Mouse (Mus musculus) forebrain, embryonic 11.5 days (tissue): ENCODE results near the gene Sergef. TPM values are rescaled to one million over a fixed set of nuclear protein-coding genes. Genes with fewer than 3 reads are reported as not detected.
A peak's percentile ranks its signal among the peaks of the same experiment; 100 is the strongest.

ENCODE experiments used
- ATAC-seq: fragments of 200-750 bp; cut with Nextera tagmentation; replicated peaks from 2 replicates; pipeline ENCODE4 v1.8.0; 2017; ENCODE audit warnings: moderate TSS enrichment; ENCODE audit not compliant: low FRiP score
- DNase-seq: peaks from one replicate; pipeline ENCODE4 v3.0.0-alpha.2; 2017; ENCODE audit warnings: low spot score
- H3K27ac ChIP-seq: fragments of 300-500 bp; sonication (generic); 2 replicates; pipeline ENCODE4 v1.5.1; 2014; ENCODE audit warnings: low read depth, low read length
- H3K27me3 ChIP-seq: fragments of 300-500 bp; sonication (generic); 2 replicates; pipeline ENCODE4 v1.6.1; 2014; ENCODE audit warnings: mild to moderate bottlenecking, low read length, mixed read lengths; ENCODE audit not compliant: control insufficient read depth, insufficient read depth
- H3K36me3 ChIP-seq: fragments of 300-500 bp; sonication (generic); 2 replicates; pipeline ENCODE4 v1.6.1; 2014; ENCODE audit warnings: mild to moderate bottlenecking, low read length, moderate library complexity, mixed read lengths; ENCODE audit not compliant: control insufficient read depth, insufficient read depth
- H3K4me1 ChIP-seq: fragments of 300-500 bp; sonication (generic); replicated peaks from 2 replicates; pipeline ENCODE4 v1.6.1; 2014; ENCODE audit warnings: low read length, mixed read lengths; ENCODE audit not compliant: control insufficient read depth, insufficient read depth
- H3K4me2 ChIP-seq: fragments of 300-500 bp; sonication (generic); 2 replicates; pipeline ENCODE4 v1.6.1; 2014; ENCODE audit warnings: low read depth, mild to moderate bottlenecking, low read length, moderate library complexity, mixed read lengths; ENCODE audit not compliant: severe bottlenecking
- H3K4me3 ChIP-seq: fragments of 300-500 bp; sonication (generic); 2 replicates; pipeline ENCODE4 v1.5.1; 2014; ENCODE audit warnings: low read depth, low read length
- H3K9ac ChIP-seq: fragments of 300-500 bp; sonication (generic); 2 replicates; pipeline ENCODE4 v1.6.1; 2014; ENCODE audit warnings: low read length
- H3K9me3 ChIP-seq: fragments of 300-500 bp; sonication (generic); 2 replicates; pipeline ENCODE4 v1.6.1; 2016; ENCODE audit warnings: low read length, mixed read lengths; ENCODE audit not compliant: control insufficient read depth
- WGBS: fragments of 180-500 bp; shearing (Covaris S2); extraction: QIAGEN DNeasy Blood & Tissue Kit; methylation state at CpG from one replicate; pipeline ENCODE4 v1.1.7; 2014; 5-methylcytosine and 5-hydroxymethylcytosine counted together
- polyA plus RNA-seq: library from polyadenylated mRNA; unstranded; fragments of >200 nt; fragmentation: Nextera tagmentation; extraction: Ambion mirVana; gene quantifications from 2 replicates; pipeline ENCODE4 v1.2.1, GENCODE M21; 2014

The Sergef gene
- polyA plus RNA-seq, 1 experiment from 2014 or later, result 18.7 TPM

DNA sequence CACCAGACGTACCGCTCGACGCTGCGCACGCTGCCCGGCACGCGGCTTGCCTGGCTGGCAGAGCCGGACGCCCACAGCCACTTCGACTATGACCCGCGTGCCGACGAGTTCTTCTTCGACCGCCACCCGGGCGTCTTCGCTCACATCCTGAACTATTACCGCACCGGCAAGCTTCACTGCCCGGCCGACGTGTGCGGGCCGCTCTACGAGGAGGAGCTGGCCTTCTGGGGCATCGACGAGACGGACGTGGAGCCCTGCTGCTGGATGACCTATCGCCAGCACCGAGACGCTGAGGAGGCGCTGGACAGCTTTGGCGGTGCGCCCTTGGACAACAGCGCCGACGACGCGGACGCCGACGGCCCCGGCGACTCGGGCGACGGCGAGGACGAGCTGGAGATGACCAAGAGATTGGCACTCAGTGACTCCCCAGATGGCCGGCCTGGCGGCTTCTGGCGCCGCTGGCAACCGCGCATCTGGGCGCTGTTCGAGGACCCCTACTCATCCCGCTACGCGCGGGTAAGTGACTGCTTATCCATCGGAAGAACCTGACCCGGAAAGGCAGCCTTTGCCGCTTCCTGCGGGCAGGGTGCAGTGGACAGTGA, 241.8 kb downstream of the Sergef start:
- Histone ChIP-seq H3K9ac (no peak overlapping the region), H3K4me2 (peak overlapping the region; percentile 88; the same call in 1 of the 2 replicates), H3K9me3 (no peaks in the 10 kb centered on the region), H3K4me1 (peaks cover 10% of the 10 kb centered on the region), H3K4me3 (peak overlapping the region; percentile 52), H3K27me3 (peaks cover 55% of the 10 kb centered on the region), H3K36me3 (no peaks in the 10 kb centered on the region), H3K27ac (no peak overlapping the region)
- peak; percentile 58 for DNase-seq
- ATAC-seq, result no peak
- WGBS, result 10% methylated on average over 70 of the region's 70 CpGs

DNA sequence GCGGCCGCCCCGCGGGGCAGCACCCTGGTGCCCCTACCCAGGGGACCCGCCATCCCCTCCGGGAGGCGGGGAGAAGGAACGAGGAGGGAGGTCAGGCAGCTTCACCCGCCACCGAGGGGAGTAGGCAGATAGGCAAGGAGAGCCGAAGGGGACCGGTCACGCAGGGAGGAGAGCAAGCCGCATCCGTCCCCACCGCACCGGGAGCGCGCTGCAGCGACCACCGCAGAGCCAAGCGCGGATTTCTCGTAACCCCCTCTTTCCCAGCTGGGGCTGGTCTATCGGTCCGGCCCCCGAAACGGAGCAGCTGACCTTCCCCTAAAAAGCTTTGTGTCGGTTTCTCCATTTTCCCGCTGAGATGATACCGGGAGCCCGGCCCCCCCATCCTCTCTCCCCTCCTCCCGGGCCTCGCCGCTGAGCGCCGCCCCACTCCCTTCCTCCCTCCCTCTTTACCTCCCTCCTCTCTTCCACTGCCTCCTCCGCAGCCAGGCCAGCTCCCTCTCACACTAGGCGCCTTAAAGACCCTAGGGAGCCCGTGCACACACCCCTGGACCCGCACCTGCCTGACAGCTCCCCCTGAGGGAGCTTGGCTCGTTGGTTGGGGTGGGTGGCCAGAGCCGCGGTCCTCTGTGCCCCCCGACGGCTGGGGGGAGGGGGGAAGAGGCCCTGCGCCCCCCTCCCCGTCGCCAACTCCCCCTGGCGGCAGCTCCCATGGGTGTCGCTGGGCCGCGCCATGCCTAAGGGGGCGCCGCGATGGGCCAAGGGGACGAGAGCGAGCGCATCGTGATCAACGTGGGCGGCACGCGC, 242.5 kb downstream of the Sergef start:
- H3K27ac ChIP-seq, result no peak overlapping the region
- DNase-seq (peak; percentile 72), ATAC-seq (no peak; the same call in 1 of the 2 replicates)
- H3K9ac ChIP-seq, result peak overlapping the region; percentile 40
- no peaks in the 10 kb centered on the region for H3K36me3 ChIP-seq
- peaks cover 10% of the 10 kb centered on the region for H3K4me1 ChIP-seq
- WGBS, result 1% methylated on average over 60 of the region's 64 CpGs
- H3K4me3 ChIP-seq, result peak overlapping the region; percentile 52
- H3K9me3 ChIP-seq, result no peaks in the 10 kb centered on the region
- H3K4me2 ChIP-seq, result peak overlapping the region; percentile 88
- peaks cover 55% of the 10 kb centered on the region for H3K27me3 ChIP-seq

DNA sequence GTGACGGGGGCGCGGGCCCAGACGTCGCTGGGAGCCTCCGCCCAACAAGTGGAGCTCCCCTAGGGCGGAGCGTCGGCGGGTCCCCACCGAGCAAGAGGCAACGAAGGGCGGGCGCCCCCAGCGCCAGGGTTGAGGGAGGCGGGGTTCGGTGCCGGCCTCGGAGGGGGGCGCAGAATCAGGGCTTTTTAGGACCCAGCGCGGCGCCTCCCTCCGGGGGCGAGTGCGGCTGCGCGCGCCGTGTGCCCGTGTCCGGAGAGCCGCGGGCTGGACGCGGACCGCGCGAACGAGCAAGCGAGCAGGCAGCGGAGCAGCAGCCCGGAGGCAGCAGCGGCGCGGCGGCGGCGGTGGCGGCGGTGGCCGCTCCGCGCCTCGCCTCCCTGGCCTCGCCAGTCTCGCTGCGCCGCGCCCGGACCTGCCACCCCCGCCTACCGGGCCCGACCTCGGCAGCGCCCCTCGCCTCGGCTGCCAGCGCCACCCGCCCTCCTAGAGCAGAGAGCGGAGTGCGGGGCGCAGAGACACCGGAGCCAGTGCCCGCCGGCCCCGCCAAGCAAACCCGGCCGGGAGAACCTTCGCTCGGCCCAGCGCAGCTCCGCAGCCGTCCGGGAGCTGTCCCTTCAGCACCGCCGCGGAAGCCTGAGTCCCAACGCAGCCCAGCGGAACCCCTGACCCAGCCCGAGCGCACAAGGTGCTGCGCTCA, 243.2 kb downstream of the Sergef start, which contains the start of gene Kcnc1:
TSS of gene Kcnc1 (plus strand) at position 267 of the 697 bp plus-strand sequence.
- under 1% methylated on average over 69 of the region's 93 CpGs for WGBS
- Histone ChIP-seq H3K4me3 (peak within 1 kb of the TSS; percentile 52), H3K9ac (peak within 1 kb of the TSS; percentile 40), H3K36me3 (no peaks in the 10 kb centered on the region), H3K27ac (no peak within 1 kb of the TSS), H3K4me1 (peaks cover 10% of the 10 kb centered on the region), H3K9me3 (no peaks in the 10 kb centered on the region), H3K4me2 (peak within 1 kb of the TSS; percentile 88), H3K27me3 (peaks cover 55% of the 10 kb centered on the region)
- DNase-seq (peak; percentile 88), ATAC-seq (peak; percentile 72)

DNA sequence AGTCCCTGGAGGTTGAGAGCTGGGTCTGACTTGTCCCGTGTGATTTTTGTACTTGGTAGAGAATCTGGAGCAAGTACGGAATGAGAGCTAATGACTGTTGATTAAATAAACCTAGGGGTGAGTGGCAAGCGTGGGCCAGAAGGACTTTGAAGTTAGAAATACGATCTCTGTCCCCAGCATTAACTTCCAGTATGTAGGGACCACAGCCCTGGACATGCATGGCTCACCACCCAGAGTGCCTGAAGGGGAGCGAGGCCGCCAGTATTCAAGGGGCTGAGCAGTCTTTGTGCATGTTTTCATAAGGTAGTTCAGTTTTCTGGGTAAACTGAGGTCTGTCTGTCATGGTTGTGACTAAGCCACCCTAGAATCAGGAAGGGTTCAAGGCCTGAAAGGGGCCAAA, 244.0 kb downstream of the Sergef start:
- H3K9me3 ChIP-seq, result no peaks in the 10 kb centered on the region
- ATAC-seq (no peak), DNase-seq (no peak)
- no peaks in the 10 kb centered on the region for H3K36me3 ChIP-seq
- 43% methylated on average over 6 of the region's 6 CpGs for WGBS
- H3K4me2 ChIP-seq, result peak overlapping the region; percentile 88; the same call in 1 of the 2 replicates
- H3K4me1 ChIP-seq, result peaks cover 10% of the 10 kb centered on the region
- no peak overlapping the region for H3K27ac ChIP-seq
- no peak overlapping the region for H3K9ac ChIP-seq
- no peak overlapping the region; the same call in 1 of the 2 replicates for H3K4me3 ChIP-seq
- peaks cover 55% of the 10 kb centered on the region for H3K27me3 ChIP-seq

DNA sequence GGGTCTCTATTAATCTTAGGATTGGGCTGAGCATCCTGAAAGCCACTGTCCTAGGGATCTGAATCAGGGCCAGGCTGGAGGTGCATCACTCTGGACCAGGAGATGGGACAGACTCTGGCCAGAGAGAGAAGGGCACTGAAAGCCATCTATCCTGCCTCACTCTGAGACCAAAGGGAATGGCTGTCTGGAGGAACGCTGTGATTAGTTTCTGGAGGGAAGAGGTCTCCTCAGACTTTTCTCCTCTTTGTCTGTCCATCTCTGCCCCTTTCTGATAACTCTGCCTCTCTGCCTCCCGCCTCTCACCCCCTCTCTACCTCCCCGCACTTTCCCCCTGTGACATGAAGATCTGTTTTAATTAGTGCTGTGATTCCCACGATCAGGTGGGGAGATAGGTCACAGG, 244.7 kb downstream of the Sergef start:
- WGBS, result 74% methylated on average over 4 of the region's 4 CpGs

DNA sequence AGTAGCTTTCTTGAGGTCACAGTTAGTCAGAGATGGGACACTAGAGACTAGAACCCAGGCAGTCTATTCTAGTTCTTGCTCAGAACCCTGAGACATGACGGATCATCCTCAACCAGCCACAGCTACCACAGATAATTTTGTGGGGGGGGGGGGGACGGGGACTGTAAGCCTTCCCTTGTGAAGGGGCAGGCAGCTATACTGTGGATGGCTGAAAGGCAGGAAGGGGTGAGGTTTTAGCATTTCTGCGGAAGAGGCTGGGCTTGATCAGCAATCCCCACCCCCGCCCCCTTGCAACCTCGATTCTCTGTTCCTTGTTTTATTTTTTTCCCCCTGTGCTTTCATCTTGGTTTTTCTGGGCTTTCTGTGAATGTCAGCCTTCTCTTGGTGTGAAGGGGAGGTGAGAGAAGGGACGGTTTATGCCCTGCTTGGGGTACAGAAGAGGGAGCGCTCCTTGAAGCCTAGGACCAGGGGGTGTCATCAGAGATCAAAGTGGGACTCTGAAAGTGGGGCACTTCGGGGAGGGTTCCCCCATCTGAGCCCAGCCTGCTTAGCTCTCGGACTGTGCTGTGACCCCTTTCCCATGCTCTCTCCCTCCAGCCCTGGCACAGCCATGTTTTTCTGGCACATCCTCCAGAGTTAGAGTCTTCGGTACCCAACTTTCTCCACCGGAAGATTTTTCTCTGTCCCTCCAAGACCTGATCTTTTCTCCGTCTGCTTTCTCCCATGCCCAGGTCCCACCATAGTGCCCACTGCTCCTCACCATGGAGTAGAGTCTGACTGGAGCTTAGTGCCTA, 245.7 kb downstream of the Sergef start:
- 51% methylated on average over 12 of the region's 12 CpGs for WGBS
- ATAC-seq, result no peak

More for the DNA sequence above, 244.7 kb downstream of the Sergef start:
- Histone ChIP-seq H3K4me1 (peaks cover 10% of the 10 kb centered on the region), H3K9me3 (no peaks in the 10 kb centered on the region), H3K4me2 (no peak overlapping the region), H3K27ac (no peak overlapping the region), H3K9ac (no peak overlapping the region), H3K36me3 (no peaks in the 10 kb centered on the region), H3K4me3 (no peak overlapping the region), H3K27me3 (peaks cover 54% of the 10 kb centered on the region)
- DNase-seq (no peak), ATAC-seq (no peak)

More for the DNA sequence above, 245.7 kb downstream of the Sergef start:
- Histone ChIP-seq H3K9ac (no peak overlapping the region), H3K27me3 (peaks cover 45% of the 10 kb centered on the region), H3K27ac (no peak overlapping the region), H3K4me3 (no peak overlapping the region), H3K36me3 (no peaks in the 10 kb centered on the region), H3K9me3 (no peaks in the 10 kb centered on the region), H3K4me1 (peaks cover 10% of the 10 kb centered on the region), H3K4me2 (no peak overlapping the region)
- DNase-seq, result no peak
